Mouse (Mus musculus): ENCODE measurements around the gene Alx3. TPM values are rescaled to one million over a fixed set of nuclear protein-coding genes. Genes with fewer than 3 reads are reported as not detected.

The Alx3 gene
- polyA plus RNA-seq, 1 experiment: not detected

DNA sequence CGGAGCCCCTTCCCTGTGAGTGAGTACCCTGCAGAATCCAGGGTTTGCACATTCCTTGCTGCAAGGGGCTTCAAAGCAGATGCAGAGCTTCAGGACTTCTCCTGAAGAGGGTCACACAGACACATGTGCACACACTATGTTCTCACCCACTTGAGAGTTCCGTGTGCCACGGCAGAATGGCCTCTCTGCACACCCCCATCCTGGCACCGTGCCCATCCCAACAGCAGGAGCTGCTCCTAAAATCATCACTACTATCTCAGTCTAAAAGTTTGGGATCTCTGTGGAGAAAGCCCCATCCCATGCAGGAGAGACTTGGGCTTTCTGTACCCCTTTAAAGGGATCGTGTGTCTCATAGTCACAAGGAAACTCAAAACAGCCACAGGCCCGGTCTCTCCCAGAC lies 8.3 kb upstream of the Alx3 start:
- no peak for TF ChIP-seq FOSL1 (IDR thresholded peaks at IDR 0.05; ENCODE audit: insufficient read depth, low read length, poor library complexity, severe bottlenecking)
- TF ChIP-seq MYOG (IDR thresholded peaks at IDR 0.05; ENCODE audit: control insufficient read depth, extremely low read depth, insufficient read length): no peak
- TF ChIP-seq MYOD1 (IDR thresholded peaks at IDR 0.05; ENCODE audit: control insufficient read depth, insufficient read length, low read depth): no peak
- TF ChIP-seq USF1 (IDR thresholded peaks at IDR 0.05; ENCODE audit: low read depth): no peak
- TF ChIP-seq MAX (IDR thresholded peaks at IDR 0.05): no peak
- TF ChIP-seq CEBPB (IDR thresholded peaks at IDR 0.05; ENCODE audit: low read depth): no peak
- no peak for TF ChIP-seq CTCF (IDR thresholded peaks at IDR 0.05; ENCODE audit: control insufficient read depth, insufficient read depth, insufficient read length)
- Histone ChIP-seq H3K4me3 (ENCODE audit: insufficient read depth, poor library complexity, severe bottlenecking) (no peak overlapping the region), H3K79me2 (ENCODE audit: control insufficient read depth, insufficient read depth) (no peaks in the 10 kb centered on the region), H3K79me3 (ENCODE audit: low read depth) (no peaks in the 10 kb centered on the region), H3ac (ENCODE audit: control insufficient read depth, insufficient read length, low read depth) (no peak overlapping the region), H3K27me3 (ENCODE audit: control insufficient read depth, insufficient read depth, insufficient read length) (peaks cover 80% of the 10 kb centered on the region), H3K36me3 (ENCODE audit: control insufficient read depth, insufficient read depth) (no peaks in the 10 kb centered on the region)

DNA sequence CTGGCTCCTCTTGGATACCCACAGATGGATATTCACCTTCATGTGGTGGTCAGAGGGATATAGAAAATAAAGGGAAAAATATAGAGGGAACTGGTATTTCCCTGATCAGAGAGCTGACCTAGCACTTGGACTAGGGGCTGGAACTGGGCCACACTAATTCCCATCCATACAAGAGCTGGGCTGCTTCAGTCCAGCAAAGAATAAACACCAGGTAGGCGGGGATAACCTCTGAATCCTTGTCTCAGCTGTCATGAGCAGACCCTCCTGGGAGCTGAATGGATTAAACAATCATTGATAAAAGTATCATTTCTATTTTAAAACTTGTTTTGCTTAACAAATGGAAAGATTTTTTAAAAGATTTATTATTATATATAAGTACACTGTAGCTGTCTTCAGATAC lies 3.2 kb upstream of the Alx3 start:
- TF ChIP-seq CTCF (IDR thresholded peaks at IDR 0.05; ENCODE audit: control insufficient read depth, insufficient read depth, insufficient read length): no peak
- no peak for TF ChIP-seq MYOD1 (IDR thresholded peaks at IDR 0.05; ENCODE audit: control insufficient read depth, insufficient read length, low read depth)
- no peak for TF ChIP-seq MYOG (IDR thresholded peaks at IDR 0.05; ENCODE audit: control insufficient read depth, extremely low read depth, insufficient read length)
- TF ChIP-seq FOSL1 (IDR thresholded peaks at IDR 0.05; ENCODE audit: insufficient read depth, low read length, poor library complexity, severe bottlenecking): no peak
- no peak for TF ChIP-seq MAX (IDR thresholded peaks at IDR 0.05)
- TF ChIP-seq USF1 (IDR thresholded peaks at IDR 0.05; ENCODE audit: low read depth): no peak
- TF ChIP-seq CEBPB (IDR thresholded peaks at IDR 0.05; ENCODE audit: low read depth): no peak
- Histone ChIP-seq H3ac (ENCODE audit: control insufficient read depth, insufficient read length, low read depth) (no peak overlapping the region), H3K4me3 (ENCODE audit: insufficient read depth, poor library complexity, severe bottlenecking) (no peak overlapping the region), H3K27me3 (ENCODE audit: control insufficient read depth, insufficient read depth, insufficient read length) (peaks cover 68% of the 10 kb centered on the region), H3K79me2 (ENCODE audit: control insufficient read depth, insufficient read depth) (no peaks in the 10 kb centered on the region), H3K79me3 (ENCODE audit: low read depth) (no peaks in the 10 kb centered on the region), H3K36me3 (ENCODE audit: control insufficient read depth, insufficient read depth) (no peaks in the 10 kb centered on the region)

DNA sequence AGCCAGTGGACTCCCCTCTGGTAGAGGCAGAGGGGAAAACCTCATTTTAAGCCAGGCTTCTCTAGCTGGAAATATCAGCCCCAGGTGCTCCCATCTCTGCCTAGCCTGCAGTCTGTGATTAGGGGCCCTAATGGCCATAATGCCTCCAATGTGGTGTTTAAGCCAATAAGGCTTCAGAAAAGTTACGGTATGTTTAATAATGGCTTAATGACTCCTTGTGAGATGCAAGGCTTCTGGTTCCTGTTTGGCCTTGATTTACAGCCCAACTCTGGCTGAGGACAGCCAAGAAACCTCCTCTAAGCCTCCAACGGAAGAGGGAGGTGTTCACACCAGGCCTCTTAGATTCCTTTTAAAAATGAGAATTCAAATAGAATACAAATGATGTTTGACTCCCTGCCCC lies 1.2 kb upstream of the Alx3 start:
- Histone ChIP-seq H3K79me2 (ENCODE audit: control insufficient read depth, insufficient read depth) (no peaks in the 10 kb centered on the region), H3ac (ENCODE audit: control insufficient read depth, insufficient read length, low read depth) (no peak overlapping the region), H3K4me3 (ENCODE audit: insufficient read depth, poor library complexity, severe bottlenecking) (no peak overlapping the region), H3K36me3 (ENCODE audit: control insufficient read depth, insufficient read depth) (no peaks in the 10 kb centered on the region), H3K79me3 (ENCODE audit: low read depth) (no peaks in the 10 kb centered on the region), H3K27me3 (ENCODE audit: control insufficient read depth, insufficient read depth, insufficient read length) (peaks cover 65% of the 10 kb centered on the region)
- no peak for TF ChIP-seq USF1 (IDR thresholded peaks at IDR 0.05; ENCODE audit: low read depth)
- no peak for TF ChIP-seq MYOD1 (IDR thresholded peaks at IDR 0.05; ENCODE audit: control insufficient read depth, insufficient read length, low read depth)
- no peak for TF ChIP-seq CEBPB (IDR thresholded peaks at IDR 0.05; ENCODE audit: low read depth)
- TF ChIP-seq FOSL1 (IDR thresholded peaks at IDR 0.05; ENCODE audit: insufficient read depth, low read length, poor library complexity, severe bottlenecking): no peak
- TF ChIP-seq MAX (IDR thresholded peaks at IDR 0.05): no peak
- no peak for TF ChIP-seq MYOG (IDR thresholded peaks at IDR 0.05; ENCODE audit: control insufficient read depth, extremely low read depth, insufficient read length)
- TF ChIP-seq CTCF (IDR thresholded peaks at IDR 0.05; ENCODE audit: control insufficient read depth, insufficient read depth, insufficient read length): no peak

- Histone ChIP-seq H3K27me3 (ENCODE audit: control insufficient read depth, insufficient read depth, insufficient read length) (peaks cover 67% of the 10 kb centered on the region), H3K79me2 (ENCODE audit: control insufficient read depth, insufficient read depth) (no peaks in the 10 kb centered on the region), H3K36me3 (ENCODE audit: control insufficient read depth, insufficient read depth) (no peaks in the 10 kb centered on the region), H3K4me3 (ENCODE audit: insufficient read depth, poor library complexity, severe bottlenecking) (no peak overlapping the region), H3K79me3 (ENCODE audit: low read depth) (no peaks in the 10 kb centered on the region), H3ac (ENCODE audit: control insufficient read depth, insufficient read length, low read depth) (no peak overlapping the region)
- TF ChIP-seq MAX (IDR thresholded peaks at IDR 0.05) (no peak), USF1 (IDR thresholded peaks at IDR 0.05; ENCODE audit: low read depth) (no peak), FOSL1 (IDR thresholded peaks at IDR 0.05; ENCODE audit: insufficient read depth, low read length, poor library complexity, severe bottlenecking) (no peak), CEBPB (IDR thresholded peaks at IDR 0.05; ENCODE audit: low read depth) (no peak), MYOD1 (IDR thresholded peaks at IDR 0.05; ENCODE audit: control insufficient read depth, insufficient read length, low read depth) (no peak), CTCF (IDR thresholded peaks at IDR 0.05; ENCODE audit: control insufficient read depth, insufficient read depth, insufficient read length) (no peak), MYOG (IDR thresholded peaks at IDR 0.05; ENCODE audit: control insufficient read depth, extremely low read depth, insufficient read length) (no peak)
Observed at GRCm38 (mm10) chr3:107595264-107595937, 570 bp downstream of the Alx3 start.

DNA sequence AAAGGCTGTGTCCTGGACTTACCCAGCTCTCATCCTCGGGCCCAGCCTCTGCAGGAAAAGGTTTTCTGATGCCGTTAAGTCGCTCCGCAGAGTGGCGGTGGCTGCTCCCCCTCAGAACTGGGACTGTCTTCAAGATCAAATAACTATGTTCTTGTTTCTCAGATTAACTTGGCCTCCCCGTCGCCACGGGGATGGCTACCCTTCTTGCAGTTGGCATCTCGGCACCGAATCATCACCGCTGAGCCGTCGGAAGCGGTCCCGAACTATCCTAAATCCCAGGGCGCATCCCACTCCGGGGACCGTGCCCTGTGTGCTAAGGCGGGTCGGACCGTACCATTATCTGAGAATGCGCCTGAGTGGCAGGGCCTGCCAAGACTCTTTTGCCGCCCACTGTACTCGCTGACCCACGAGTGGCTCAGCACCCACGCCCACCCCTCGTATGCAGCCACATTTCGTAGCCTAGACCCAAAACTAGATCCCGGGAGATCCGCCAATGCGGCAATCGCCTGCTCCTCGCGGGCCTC lies 1.2 kb downstream of the Alx3 start:
- TF ChIP-seq CTCF (IDR thresholded peaks at IDR 0.05; ENCODE audit: control insufficient read depth, insufficient read depth, insufficient read length): no peak
- no peak for TF ChIP-seq MAX (IDR thresholded peaks at IDR 0.05)
- no peak for TF ChIP-seq USF1 (IDR thresholded peaks at IDR 0.05; ENCODE audit: low read depth)
- no peak for TF ChIP-seq FOSL1 (IDR thresholded peaks at IDR 0.05; ENCODE audit: insufficient read depth, low read length, poor library complexity, severe bottlenecking)
- TF ChIP-seq MYOG (IDR thresholded peaks at IDR 0.05; ENCODE audit: control insufficient read depth, extremely low read depth, insufficient read length): no peak
- TF ChIP-seq MYOD1 (IDR thresholded peaks at IDR 0.05; ENCODE audit: control insufficient read depth, insufficient read length, low read depth): no peak
- TF ChIP-seq CEBPB (IDR thresholded peaks at IDR 0.05; ENCODE audit: low read depth): no peak
- H3K79me3 ChIP-seq (ENCODE audit: low read depth): no peaks in the 10 kb centered on the region
- no peak overlapping the region for H3ac ChIP-seq (ENCODE audit: control insufficient read depth, insufficient read length, low read depth)
- no peak overlapping the region for H3K4me3 ChIP-seq (ENCODE audit: insufficient read depth, poor library complexity, severe bottlenecking)
- H3K79me2 ChIP-seq (ENCODE audit: control insufficient read depth, insufficient read depth): no peaks in the 10 kb centered on the region
- H3K36me3 ChIP-seq (ENCODE audit: control insufficient read depth, insufficient read depth): no peaks in the 10 kb centered on the region
- peaks cover 73% of the 10 kb centered on the region for H3K27me3 ChIP-seq (ENCODE audit: control insufficient read depth, insufficient read depth, insufficient read length)
